Mouse (Mus musculus) cerebellum, postnatal 14 days (tissue): ENCODE results near the gene Klrg1.

Experiments
- DNase-seq, 2 experiments: peaks; one replicate each; pipeline ENCODE4 v3.0.0; 2021; ENCODE audit warnings: mixed read lengths in 2 of 2

The Klrg1 gene

DNA sequence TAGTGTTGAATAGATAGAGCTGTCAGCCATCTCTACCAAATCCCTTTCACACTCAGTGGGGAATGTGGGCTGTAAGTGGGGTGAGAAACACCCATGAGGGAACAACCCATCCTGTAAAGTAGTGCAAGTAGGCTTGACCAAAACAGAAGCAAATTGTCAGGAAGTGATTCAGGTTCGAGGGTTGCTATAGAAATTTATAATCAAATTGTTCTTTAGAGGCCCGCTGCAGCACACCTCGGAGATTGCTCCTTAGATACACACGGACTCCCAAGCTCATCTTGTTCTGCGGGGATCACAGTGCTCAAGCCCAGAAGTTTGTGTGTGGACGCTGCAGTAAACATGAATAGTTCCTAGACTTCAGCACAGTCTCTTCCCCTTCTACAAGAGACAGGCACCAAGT is at the start of gene Klrg1:
Klrg1 (minus strand) TSS at position 101 of the 400 bp plus-strand sequence.
- no peak for DNase-seq

DNA sequence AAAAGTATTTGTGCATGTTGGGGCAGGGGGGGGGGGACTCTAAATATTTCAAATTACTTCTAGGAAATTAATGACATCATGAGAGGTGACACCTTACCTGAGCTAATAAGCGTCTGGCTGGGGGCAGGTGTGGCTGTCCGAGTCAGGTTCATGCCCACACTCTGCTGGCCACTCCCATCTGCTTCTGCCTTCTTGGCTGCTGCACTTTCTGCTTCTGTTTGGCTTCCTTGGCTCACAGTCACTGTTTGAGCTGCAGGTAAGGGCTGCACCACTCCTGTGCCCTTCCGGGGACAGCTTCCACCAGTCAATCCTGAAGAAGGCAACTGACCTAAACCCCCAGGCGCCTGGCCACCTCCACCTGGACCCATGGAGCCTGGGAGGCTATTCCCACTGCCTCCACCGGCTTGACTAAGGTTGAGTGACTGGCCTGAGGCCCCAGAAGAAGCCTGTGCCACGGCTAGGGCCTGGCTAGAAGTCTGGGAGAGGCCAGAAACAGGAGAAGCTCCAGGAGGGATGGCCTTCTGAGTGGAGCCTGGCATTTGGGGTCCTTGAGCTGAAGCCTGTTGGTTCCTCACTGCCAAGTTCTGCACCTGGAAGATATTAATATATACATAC is 42.8 kb upstream of the Klrg1 start:
- DNase-seq: no peak

DNA sequence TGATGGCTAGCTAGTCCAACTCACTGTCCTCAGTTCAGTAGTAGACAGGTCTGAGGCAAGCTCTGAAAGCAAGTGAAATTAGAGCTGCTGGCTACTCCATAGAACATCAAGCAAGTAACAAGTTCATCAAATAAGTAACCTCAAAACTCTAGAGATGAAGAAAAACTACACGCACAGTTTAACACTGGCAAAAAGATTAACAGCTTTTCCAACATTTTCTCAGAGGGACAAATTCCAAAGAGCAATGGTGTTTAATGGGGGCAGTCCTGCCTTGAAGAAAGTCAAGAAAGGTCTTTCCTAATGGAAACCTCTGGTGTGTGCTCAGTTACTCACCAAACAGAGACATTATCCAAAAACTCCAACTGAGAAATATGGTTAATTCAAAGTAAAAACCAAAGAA is 36.0 kb upstream of the Klrg1 start:
- no peak for DNase-seq

DNA sequence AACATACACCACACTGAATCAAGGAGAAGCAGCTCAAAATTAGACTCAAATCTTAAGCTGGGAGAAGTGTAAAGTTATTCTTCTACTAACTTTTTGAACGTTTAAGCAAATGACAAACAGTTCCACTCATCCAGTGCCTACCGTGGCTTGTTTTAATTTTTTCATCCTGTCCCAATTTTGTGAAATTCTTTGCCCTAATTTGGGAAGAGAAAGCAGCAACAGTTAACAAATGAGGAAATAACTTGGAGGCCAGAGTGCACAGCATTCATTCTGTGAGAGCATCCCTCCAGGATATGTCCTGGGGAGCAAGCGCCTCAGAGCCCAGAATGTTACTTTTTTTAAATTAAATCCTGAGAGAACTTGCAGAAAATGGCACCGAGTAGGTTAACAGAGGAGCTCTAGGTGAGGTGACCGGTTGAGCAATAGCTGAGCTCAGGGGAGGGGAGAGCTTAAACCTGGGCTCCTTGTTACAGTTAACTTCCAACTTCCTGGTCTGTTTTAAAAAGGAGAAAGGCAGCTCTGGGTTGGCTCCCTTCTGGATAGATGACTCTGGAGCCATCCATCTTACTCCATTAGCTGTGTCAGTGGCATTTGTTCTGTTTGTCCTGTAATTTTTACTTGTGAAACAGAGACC is 27.6 kb upstream of the Klrg1 start:
- DNase-seq: no peak

DNA sequence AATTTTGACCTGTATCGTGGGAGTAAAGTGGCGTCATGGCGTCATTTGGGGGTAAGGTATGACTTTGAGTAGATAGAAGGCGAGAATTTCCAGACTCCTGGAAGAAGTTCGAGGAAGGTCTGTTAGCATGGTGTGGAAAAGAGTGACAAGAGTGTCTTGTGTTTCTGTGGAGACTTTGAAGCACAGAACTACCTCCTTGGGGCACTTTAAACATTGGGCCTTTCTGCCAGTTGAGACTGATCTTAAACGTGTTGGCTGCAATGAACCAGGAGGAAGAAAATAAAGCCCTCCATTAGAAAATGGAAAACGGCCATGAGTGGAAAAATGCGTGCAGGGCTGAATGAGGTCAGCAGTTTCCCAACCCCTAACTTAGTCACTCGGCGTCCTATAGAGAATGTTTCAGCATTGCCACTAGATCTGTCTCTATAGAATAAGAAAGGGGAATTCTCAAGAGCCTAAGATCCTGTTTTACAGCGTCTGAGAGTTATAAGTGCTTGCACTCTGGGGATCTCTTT is 26.8 kb upstream of the Klrg1 start:
- no peak for DNase-seq

DNA sequence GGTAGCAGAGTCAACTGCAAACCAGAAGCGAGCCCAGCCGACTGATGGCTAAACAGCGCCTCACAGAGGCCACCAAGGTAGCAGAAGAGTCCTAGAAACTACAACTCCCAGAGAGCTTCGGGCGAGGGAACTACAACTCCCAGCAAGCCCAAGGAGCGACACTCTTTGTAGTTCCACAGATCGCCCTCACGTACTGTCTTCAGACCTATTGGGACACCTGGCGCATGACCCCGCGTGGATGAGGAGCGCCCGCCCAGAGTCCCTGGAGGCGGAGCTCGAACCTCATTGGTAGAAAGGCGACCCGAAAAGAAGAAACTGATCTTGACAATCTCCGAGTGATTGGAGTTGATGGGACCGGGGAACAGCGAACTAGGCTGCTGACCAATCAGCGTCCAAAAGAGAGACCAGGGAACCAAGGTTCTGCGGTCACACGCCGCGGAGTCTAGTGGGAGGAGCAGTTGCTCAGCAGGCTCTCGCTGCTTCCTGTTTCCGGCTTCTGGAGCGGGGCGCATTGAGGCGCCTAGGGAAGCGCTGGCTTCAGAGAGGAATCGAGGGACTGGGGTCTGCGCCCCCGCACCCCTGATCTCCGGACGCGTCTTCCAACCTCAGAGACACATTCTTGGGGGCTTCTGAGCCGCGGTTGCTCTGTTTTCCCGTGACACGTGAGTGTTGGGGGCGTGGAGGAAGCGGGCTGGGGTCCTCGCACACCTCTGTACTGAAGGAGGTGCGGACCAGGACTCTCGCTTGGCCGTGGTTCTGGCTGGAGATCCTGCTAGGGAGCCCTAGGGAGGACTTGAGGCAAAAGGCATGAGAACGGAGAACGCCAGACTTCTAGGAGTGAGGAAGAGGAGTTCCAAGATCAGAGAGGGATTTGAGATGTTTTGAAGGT is 26.1 kb upstream of the Klrg1 start, which contains the start of gene M6pr:
M6pr (plus strand) TSS at position 216 of the 889 bp plus-strand sequence.
- peak; percentile 94 to 96 for DNase-seq

DNA sequence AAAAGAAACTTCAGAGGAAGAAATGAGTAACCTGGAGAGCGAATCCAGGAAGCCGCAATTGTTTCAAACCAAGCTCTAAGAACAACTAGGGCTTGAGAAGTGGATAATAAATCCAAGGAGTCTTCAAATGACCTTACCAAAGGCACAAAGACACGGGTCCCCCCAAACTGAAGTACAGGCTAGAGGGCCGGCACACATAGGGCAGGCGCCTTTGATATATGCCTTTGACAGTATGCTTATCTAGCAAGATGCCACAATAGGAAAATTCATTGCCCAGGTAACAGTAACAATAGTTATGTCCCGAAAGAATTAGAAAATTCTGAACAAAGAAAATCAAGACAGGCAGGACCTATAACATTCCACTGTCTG is 25.4 kb upstream of the Klrg1 start:
- DNase-seq: peak in 1 of 2 experiments; percentile 13

DNA sequence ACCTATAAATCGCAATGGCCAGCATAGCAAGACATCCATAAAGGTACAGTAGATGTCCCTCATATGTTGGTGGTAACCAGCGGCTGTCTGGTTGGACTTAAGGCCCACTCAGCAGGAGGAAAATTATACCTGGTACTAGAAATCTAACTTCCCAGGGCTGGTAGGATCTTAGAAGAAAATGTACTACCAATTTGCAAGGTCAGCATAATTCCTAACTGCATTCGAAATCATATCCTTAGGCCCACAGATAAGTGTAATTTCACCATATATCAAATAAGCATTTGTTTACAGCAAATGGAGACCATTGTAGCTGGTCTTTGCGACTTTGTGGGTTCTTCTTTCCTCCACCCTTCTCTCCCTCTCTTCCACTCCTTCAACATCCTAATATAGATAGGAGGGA is 24.0 kb upstream of the Klrg1 start:
- no peak for DNase-seq

DNA sequence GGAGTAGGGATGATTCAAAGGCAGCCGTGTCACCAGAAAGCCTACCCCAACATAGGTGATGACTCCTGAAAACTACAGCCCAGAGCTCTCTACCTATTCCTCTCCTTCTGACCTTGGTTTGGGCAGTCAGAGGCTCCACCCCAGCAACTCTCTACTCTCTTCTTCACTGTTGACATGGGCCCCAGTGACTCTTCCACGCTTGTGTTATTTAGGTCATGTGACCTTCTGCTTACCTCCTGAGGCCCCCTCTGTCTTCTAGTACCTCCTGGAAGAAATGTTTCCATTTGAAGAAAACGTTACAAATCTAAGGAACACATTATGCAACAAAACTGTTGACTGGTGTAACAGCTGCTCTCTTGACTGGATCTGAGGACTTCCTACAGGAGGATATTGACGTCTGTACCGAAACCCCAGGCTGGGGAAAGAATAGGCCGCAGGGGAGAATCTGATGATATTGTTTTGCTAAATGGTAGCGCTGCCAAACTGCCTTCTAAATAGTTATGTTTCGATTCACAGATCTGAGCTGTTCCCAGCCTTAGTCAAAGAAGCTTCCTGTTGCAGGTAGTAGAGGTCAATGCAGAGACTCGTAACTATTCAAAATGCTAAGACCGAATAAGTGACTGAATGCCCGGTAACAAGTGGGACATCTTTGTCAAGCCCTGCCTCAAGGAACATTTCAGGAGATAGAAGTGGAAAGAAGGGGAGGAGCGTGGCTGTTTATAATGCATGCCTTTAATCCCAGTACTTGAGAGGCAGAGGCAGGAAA is 22.3 kb upstream of the Klrg1 start:
- DNase-seq: no peak

DNA sequence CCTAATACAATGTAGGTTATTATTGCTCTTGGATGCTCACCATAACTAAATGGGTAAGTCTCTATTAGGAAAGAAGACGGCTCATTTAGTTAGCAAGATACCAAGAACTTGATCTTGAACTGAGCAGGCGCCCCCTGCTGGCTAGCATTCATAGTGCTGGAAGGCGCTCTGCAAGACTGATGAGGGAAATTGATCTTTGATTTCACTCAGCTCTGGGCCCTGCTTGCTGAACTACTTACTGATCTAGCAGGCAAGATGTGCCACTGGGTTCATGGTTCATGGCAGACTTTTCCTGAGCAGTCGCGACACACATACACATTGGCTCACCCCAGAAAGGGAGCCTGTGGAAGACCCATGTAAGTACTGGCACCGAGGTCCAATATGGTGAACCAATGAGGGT is 21.7 kb upstream of the Klrg1 start:
- peak; percentile 88 to 93 for DNase-seq

DNA sequence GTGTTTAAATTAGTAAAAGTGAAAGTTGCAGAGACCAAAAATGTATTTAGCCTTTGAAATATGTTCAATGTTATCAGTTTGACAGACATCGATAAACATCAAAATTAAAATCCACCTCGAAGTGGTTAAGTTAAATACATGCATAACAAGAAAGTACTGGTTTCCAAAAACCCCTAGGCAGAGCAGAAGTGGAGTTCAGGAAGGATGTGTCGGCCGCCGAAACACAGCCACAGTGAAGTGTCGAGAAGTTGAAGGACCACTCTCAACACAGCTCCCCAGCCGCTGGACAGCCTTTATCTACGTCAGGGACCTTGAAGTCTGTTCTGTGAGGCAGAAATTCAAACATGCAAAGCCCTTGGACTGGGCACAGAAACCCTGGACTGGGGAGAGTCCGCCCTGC is 20.8 kb upstream of the Klrg1 start:
- no peak for DNase-seq

DNA sequence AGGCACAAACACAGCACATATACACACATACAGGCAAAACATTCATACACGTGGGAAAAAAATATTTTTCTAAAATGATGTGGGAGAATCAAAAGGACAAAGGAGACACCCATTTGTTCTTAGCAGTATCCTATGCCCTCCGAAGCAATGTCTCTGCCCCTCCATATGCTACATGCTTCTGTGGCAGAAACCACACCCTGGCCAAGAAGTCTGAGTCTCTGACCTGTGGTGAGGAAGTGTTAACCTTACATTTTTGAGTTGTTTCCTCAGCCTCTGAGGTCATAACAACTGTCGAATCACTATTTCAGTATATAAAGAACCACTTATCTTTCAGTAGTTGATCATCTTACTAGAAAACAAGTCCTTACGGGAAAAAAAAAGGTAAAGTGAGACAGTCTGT is 20.0 kb upstream of the Klrg1 start:
- no peak for DNase-seq

DNA sequence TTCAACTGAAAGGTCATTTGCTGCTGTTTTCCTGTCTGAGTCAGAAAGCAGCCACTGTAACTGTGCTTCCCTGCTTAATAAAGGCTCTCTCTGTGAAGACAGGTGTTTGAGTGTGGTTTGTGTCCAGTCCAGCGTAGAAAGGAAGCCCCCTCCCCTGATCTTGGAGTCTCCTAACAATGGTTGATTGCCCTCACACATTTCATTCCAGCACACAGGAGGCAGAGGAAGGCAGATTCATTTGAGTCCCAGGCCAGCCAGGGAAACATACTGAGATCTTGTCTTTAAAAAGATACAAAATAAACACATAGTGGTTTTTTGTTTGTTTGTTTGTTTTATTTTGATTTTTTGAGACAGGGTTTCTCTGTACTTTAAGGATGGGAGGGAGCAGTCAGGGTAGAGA is 19.4 kb upstream of the Klrg1 start:
- DNase-seq: no peak

DNA sequence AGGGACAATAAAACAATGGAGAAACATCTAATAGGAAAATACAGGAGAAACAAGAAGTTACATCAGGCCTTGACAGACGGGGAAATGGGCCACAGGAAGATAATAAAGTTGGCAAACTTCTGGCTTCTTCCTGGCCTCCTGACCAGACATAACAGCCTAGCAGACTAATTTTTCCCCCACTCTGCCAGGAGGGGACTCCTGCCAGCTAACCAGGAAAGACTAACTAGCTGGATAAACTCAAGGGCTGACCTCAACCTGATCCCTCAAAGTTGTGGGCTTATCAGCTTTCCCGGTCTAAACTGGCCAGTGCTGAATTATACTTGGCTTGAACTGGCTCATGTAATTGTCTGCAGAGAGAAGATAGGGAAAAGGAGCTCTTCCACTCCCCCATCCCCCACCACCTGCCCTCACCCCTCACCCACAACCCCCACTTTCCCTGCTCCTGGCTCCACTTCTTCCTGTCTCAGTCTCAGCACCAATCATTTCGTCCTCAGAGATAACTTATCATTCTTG is 17.0 kb upstream of the Klrg1 start:
- no peak for DNase-seq

DNA sequence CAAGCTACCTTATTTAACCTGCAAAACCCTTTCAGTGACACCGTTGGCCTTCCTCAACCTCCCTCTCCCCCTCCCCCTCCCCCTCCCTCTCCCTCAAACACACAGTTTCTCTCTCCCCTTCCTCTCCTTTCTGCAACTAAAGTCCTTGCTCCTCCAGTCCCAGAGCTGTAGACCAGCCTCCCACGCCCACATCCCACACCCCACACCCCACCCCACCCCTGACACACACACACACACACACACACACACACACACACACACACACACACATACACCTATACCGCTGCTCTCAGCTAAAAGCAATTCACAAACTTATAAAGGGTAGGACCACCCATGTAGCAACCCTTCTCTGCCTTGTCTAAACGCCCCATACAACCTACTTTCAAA is 15.5 kb upstream of the Klrg1 start:
- DNase-seq: no peak

DNA sequence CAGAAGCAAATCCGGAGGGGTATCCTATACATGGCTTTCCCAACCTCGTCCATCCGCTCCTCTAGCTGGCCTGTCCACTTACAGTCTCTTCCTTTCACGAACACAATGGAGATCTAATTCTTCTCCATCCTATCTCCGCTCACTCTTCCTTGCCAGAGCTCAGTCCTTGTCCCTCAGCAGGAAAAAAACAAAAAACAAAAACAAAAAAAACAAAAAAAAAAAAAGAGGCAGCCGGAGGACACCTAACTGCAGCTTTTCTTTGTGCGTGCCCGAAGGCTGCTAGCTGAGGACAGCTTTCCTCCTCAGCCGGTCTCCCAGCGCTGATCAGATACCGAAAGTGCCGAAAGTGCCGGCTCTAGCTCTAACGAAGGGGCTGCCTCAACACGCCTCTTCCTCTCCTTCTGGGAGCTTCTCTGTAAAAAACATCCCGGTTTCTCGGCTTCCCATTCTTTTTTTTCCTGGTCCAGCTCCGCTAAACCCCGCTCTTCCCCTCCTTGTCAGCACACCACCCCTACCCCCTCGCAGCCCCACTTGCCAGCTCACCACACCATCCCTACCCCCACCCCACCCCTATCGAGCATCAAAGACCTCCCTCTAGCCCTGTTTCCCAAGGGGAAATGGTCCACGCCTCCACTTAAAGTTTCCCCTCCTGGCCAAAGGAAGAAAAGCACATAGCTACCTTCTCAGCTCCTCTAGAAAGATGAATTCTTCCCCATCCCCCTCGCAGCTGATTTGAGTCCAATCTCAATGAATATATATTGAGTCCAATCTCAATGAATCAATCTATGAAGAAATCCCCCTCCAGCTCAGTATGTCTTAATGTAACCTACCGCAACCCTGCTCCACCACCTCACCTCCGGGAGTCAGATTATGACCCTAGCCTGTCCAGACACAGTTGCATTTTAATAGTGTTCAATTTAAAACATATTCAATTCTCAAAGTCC is 14.9 kb upstream of the Klrg1 start:
- peak; percentile 46 to 51 for DNase-seq

DNA sequence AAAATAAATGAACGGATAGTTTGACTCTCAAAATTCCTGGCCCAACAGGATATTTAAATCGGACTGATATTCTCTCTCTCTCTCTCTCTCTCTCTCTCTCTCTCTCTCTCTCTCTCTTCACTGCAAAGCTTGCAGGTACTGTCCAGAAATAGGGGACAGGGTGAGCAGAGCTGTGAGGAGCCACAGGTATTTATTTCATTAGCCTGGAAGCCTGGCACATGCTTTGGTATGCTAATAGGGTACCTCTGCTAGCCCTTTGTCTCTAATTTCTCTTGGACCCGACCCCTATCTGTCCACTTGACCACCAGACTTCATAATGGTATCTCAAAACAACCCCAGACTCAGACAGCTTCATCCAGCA is 14.2 kb upstream of the Klrg1 start:
- no peak for DNase-seq

DNA sequence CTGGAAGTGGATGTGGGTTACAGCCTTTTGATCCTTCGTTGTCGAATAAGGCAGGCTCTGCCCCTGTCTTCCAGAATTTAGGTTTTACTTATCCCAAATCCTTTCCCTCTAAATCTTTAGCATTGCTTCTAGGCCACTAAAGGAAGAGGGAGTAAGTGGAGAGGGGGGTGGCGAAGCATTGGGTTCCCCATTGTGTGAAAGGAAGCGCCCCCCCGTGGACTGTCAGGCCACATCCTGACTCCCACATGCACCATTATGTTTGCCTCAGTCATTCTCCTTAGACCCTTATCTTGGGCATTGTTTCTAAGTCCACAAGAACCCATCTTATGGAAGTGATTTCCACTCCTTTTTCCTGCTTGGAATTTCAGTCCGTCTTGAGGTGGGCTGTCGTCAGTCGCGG is 12.6 kb upstream of the Klrg1 start:
- DNase-seq: no peak

DNA sequence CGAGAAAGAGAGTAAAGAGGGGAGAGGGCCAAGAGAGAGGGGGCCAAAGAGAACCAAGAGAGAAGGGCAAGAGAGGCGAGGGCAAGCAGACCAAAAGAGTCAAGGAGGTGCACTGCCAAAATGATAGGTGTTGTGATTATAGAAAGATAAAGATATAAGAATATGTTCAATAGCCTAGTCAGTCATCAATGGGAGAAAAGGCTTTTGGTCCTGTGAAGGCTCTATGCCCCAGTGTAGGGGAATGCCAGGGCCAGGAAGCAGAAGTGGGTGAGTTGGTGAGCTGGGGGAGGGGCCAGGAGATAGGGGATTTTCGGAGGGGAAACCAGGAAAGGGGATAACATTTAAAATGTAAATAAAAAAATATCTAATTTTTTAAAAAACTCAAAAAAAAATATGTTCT is 11.6 kb upstream of the Klrg1 start:
- no peak for DNase-seq

DNA sequence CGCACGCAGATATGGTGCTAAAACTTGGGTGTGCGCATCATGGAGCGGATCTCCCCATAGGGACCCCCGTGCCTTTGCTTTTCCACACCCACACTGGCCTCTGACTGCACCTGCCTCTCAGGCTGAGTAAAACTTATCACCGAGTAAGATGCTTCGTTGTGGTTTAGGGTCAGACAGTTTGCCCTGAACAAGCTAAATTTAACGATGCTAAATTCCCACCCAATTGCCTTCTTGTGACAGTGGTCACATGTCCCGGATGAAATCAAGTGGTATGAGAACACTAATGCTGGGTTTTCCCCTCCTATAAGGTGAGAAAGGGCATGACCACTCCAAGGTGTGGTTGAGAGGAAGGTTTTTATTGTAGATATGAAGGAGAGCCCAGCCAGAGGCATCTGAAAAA is 11.1 kb upstream of the Klrg1 start:
- DNase-seq: no peak

DNA sequence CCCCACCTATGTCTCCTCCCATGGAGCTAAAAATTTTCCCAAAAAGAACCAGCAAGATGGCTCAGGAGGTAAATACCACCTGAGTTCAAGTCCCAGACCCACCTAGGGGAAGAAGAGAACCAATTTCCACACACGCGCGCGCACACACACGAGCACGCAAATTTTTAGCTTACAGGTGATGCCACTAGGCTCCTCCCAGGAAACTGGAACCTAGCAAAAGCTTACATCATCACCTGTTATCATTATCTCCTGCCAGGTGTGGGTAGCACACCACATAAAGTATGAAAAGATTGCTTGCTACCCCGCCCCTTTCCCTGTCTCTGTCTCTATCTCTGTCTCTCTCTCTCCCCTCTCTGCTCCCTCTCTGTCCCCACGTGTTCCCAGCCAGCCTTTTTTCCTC is 10.4 kb upstream of the Klrg1 start:
- no peak for DNase-seq

DNA sequence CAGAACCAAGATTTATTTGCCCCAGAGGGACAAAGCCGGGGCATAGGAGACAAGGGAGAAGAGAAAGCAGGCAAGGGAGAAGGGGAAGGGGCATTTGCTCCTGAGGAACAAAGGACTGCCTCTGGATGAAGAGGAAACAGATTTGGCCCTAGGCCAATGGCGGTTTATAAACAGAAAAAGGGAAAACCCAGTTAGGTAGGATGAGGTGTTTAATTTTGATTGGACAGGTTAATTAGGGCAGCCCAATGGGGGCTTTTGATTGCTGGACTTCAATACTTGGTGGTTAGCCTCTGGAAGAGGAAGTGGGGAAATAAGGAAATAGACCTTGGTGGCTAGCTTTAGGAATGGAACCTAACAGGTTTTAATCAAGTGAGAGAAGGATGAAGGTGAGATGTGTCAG is 9.5 kb upstream of the Klrg1 start:
- no peak for DNase-seq
